Comparison of ENCODE assay signal across 9 mouse cellular contexts in genomic region chr17:36167306-36168038, GRCm38 (mm10). TPM values are rescaled to one million over a fixed set of nuclear protein-coding genes. Genes with fewer than 3 reads are reported as not detected.
DNase-seq lines count a peak whose midpoint lies in the region; ATAC-seq and TF ChIP-seq lines count a peak whose summit lies in the region.
"Had no signal": no experiment of that assay in that cellular context is flagged by ENCODE, and none has a peak within 500 bp of the region (broad histone marks: within the 10 kb centered on the region; RNA-seq: fewer than 3 reads in every experiment).

No protein-coding gene starts in this region.

- peak overlapping the region; percentile 49 for H3K4me2 ChIP-seq in embryonic facial prominence, embryonic 14.5 days (ENCODE audit: low read depth, low read length)
- peak overlapping the region; percentile 66 for H3K4me2 ChIP-seq in intestine, embryonic 15.5 days (replicated peaks)
- peak overlapping the region; percentile 41 for H3K4me2 ChIP-seq in midbrain, embryonic 12.5 days (replicated peaks)

- TF ChIP-seq POLR2A in heart, adult 2 months (IDR thresholded peaks at IDR 0.05; ENCODE audit: insufficient read depth, low read depth, low read length) = no peak

- no peak overlapping the region for H3K27ac ChIP-seq in heart, adult 2 months
- no peak overlapping the region for H3K27ac ChIP-seq in embryonic facial prominence, embryonic 14.5 days (replicated peaks; ENCODE audit: low read depth, low read length)
- no peak overlapping the region for H3K27ac ChIP-seq in intestine, embryonic 15.5 days
- no peak overlapping the region for H3K27ac ChIP-seq in midbrain, embryonic 12.5 days (replicated peaks)

- ATAC-seq in embryonic facial prominence, embryonic 14.5 days (ENCODE audit: low read depth) = no peak
- peak; percentile 79 for ATAC-seq in intestine, embryonic 15.5 days
- ATAC-seq in midbrain, embryonic 12.5 days (ENCODE audit: low FRiP score, low read depth) = no peak

- H3K4me1 ChIP-seq in heart, adult 2 months (ENCODE audit: control insufficient read depth, insufficient read depth, low read length) = no peaks in the 10 kb centered on the region
- H3K4me1 ChIP-seq in embryonic facial prominence, embryonic 14.5 days (ENCODE audit: control insufficient read depth, insufficient read depth, low read length) = no peaks in the 10 kb centered on the region
- H3K4me1 ChIP-seq in intestine, embryonic 15.5 days (replicated peaks) = 0 out of 2 replicates have a peak, but pooled peaks cover 5% of the 10 kb centered on the region
- no peaks in the 10 kb centered on the region for H3K4me1 ChIP-seq in midbrain, embryonic 12.5 days

- H3K36me3 ChIP-seq in heart, adult 2 months (ENCODE audit: control insufficient read depth, insufficient read depth, low read length) = no peaks in the 10 kb centered on the region
- H3K36me3 ChIP-seq in embryonic facial prominence, embryonic 14.5 days (ENCODE audit: control insufficient read depth, insufficient read depth, low read length) = no peaks in the 10 kb centered on the region
- no peaks in the 10 kb centered on the region for H3K36me3 ChIP-seq in intestine, embryonic 15.5 days
- H3K36me3 ChIP-seq in midbrain, embryonic 12.5 days = no peaks in the 10 kb centered on the region

- H3K79me2 ChIP-seq in heart, adult 2 months (replicated peaks; ENCODE audit: control insufficient read depth, insufficient read depth, low read length) = no peaks in the 10 kb centered on the region

- WGBS in heart, adult 2 months = 2% methylated on average over 51 of the region's 51 CpGs
- 1% methylated on average over 27 of the region's 51 CpGs for WGBS in embryonic facial prominence, embryonic 14.5 days
- 2% methylated on average over 48 of the region's 51 CpGs for WGBS in intestine, embryonic 15.5 days
- WGBS in midbrain, embryonic 12.5 days = under 1% methylated on average over 51 of the region's 51 CpGs

- no peak for TF ChIP-seq EP300 in heart, adult 2 months (IDR thresholded peaks at IDR 0.05; ENCODE audit: insufficient read depth, low read depth, low read length)

- H3K9me3 ChIP-seq in embryonic facial prominence, embryonic 14.5 days (ENCODE audit: control insufficient read depth, low read length) = no peaks in the 10 kb centered on the region
- no peaks in the 10 kb centered on the region for H3K9me3 ChIP-seq in intestine, embryonic 15.5 days
- H3K9me3 ChIP-seq in midbrain, embryonic 12.5 days = no peaks in the 10 kb centered on the region

- intact Hi-C loops in heart, adult 2 months (cut with DNase I) = no loop called here

- no peak for TF ChIP-seq CTCF in heart, adult 2 months (IDR thresholded peaks at IDR 0.05)

- DNase-seq in heart, adult 2 months = no peak
- no peak for DNase-seq in heart, adult 8-10 months (ENCODE audit: low spot score)
- DNase-seq in embryonic facial prominence, embryonic 14.5 days (ENCODE audit: low spot score) = no peak
- DNase-seq in right cerebral cortex, postnatal 36 days (ENCODE audit: low spot score in 2 of 2) = no peak
- no peak for DNase-seq in layer of hippocampus, adult 9-10 months (ENCODE audit: low spot score)
- no peak for DNase-seq in gastrocnemius, postnatal 4 days (ENCODE audit: low spot score in 2 of 2)

- peak overlapping the region; percentile 54; the same call in 1 of the 2 replicates for H3K9ac ChIP-seq in heart, adult 2 months (ENCODE audit: low read depth, low read length)
- no peak overlapping the region for H3K9ac ChIP-seq in embryonic facial prominence, embryonic 14.5 days (ENCODE audit: low read depth, low read length)
- peak overlapping the region; percentile 20; the same call in 1 of the 2 replicates for H3K9ac ChIP-seq in intestine, embryonic 15.5 days
- H3K9ac ChIP-seq in midbrain, embryonic 12.5 days (replicated peaks) = no peak overlapping the region

- peaks cover 15% of the 10 kb centered on the region for H3K27me3 ChIP-seq in heart, adult 2 months (ENCODE audit: control insufficient read depth, insufficient read depth, low read length)
- peaks cover 67% of the 10 kb centered on the region for H3K27me3 ChIP-seq in embryonic facial prominence, embryonic 14.5 days (replicated peaks; ENCODE audit: control insufficient read depth, insufficient read depth, low read length)
- H3K27me3 ChIP-seq in intestine, embryonic 15.5 days (replicated peaks) = peaks cover 57% of the 10 kb centered on the region
- peaks cover 77% of the 10 kb centered on the region for H3K27me3 ChIP-seq in midbrain, embryonic 12.5 days

- H3K4me3 ChIP-seq in heart, adult 2 months = peak overlapping the region; percentile 40
- H3K4me3 ChIP-seq in embryonic facial prominence, embryonic 14.5 days (ENCODE audit: low read depth, low read length) = peak overlapping the region; percentile 38
- peak overlapping the region; percentile 44 for H3K4me3 ChIP-seq in intestine, embryonic 15.5 days (replicated peaks)
- H3K4me3 ChIP-seq in midbrain, embryonic 12.5 days = peak overlapping the region; percentile 25

RNA-seq across cellular contexts. Expression of gene Gm8909, which starts 0.9 kb away (rescaled TPM):
- under 1 TPM in 1 of 2 experiments, not detected in 1; 0.29 TPM for total RNA-seq in heart, adult 2 months (2021)
- polyA plus RNA-seq in heart, adult 2 months (2012; rRNA removed) = not detected in 2 replicates
- not detected for total RNA-seq in heart, adult 8-10 months (2022)
- not detected in 2 replicates for polyA plus RNA-seq in embryonic facial prominence, embryonic 14.5 days (2014; fragmentation: Nextera tagmentation; extraction: Ambion mirVana)
- polyA plus RNA-seq in intestine, embryonic 15.5 days (2015; fragmentation: Nextera tagmentation; extraction: Ambion mirVana) = 1.2 and 2.2 TPM in 2 replicates
- polyA plus RNA-seq in midbrain, embryonic 12.5 days (2016; fragmentation: Nextera tagmentation; extraction: Ambion mirVana) = not detected in 2 replicates
- total RNA-seq in gastrocnemius, postnatal 4 days (2021) = not detected
- total RNA-seq: ES-E14 had no signal

RNA-seq across cellular contexts. Expression of gene H2-T3, which starts 22.6 kb away (rescaled TPM):
- total RNA-seq in heart, adult 2 months (2021) = not detected
- not detected in 2 replicates for polyA plus RNA-seq in heart, adult 2 months (2012; rRNA removed)
- total RNA-seq in heart, adult 8-10 months (2022) = not detected
- polyA plus RNA-seq in embryonic facial prominence, embryonic 14.5 days (2014; fragmentation: Nextera tagmentation; extraction: Ambion mirVana) = not detected in 2 replicates
- 24.3 and 30.1 TPM in 2 replicates for polyA plus RNA-seq in intestine, embryonic 15.5 days (2015; fragmentation: Nextera tagmentation; extraction: Ambion mirVana)
- polyA plus RNA-seq in midbrain, embryonic 12.5 days (2016; fragmentation: Nextera tagmentation; extraction: Ambion mirVana) = not detected in 2 replicates
- total RNA-seq in gastrocnemius, postnatal 4 days (2021) = under 1 TPM; 0.18 to 0.27 TPM

RNA-seq across cellular contexts. Expression of gene Gm7030, which starts 38.2 kb away (rescaled TPM):
- total RNA-seq in heart, adult 2 months (2021) = not detected
- not detected in 2 replicates for polyA plus RNA-seq in heart, adult 2 months (2012; rRNA removed)
- under 1 TPM in 2 of 4 experiments, not detected in 2; 0.34 to 0.38 TPM for total RNA-seq in heart, adult 8-10 months (2022)
- polyA plus RNA-seq in embryonic facial prominence, embryonic 14.5 days (2014; fragmentation: Nextera tagmentation; extraction: Ambion mirVana) = not detected in 2 replicates
- 1.4 and 1.5 TPM in 2 replicates for polyA plus RNA-seq in intestine, embryonic 15.5 days (2015; fragmentation: Nextera tagmentation; extraction: Ambion mirVana)
- polyA plus RNA-seq in midbrain, embryonic 12.5 days (2016; fragmentation: Nextera tagmentation; extraction: Ambion mirVana) = not detected in 2 replicates
- total RNA-seq in gastrocnemius, postnatal 4 days (2021) = not detected
- total RNA-seq: ES-E14 had no signal

RNA-seq across cellular contexts. Expression of gene Gm19684, which starts 46.0 kb away (rescaled TPM):
- total RNA-seq in heart, adult 2 months (2021) = under 1 TPM in 1 of 2 experiments, not detected in 1; 0.23 TPM
- 0.16 and 0.41 TPM in 2 replicates for polyA plus RNA-seq in heart, adult 2 months (2012; rRNA removed)
- total RNA-seq in heart, adult 8-10 months (2022) = under 1 TPM in 3 of 4 experiments, not detected in 1; 0.19 to 0.26 (median 0.25) TPM
- not detected in 2 replicates for polyA plus RNA-seq in embryonic facial prominence, embryonic 14.5 days (2014; fragmentation: Nextera tagmentation; extraction: Ambion mirVana)
- polyA plus RNA-seq in intestine, embryonic 15.5 days (2015; fragmentation: Nextera tagmentation; extraction: Ambion mirVana) = 0.11 TPM in 2 replicates
- polyA plus RNA-seq in midbrain, embryonic 12.5 days (2016; fragmentation: Nextera tagmentation; extraction: Ambion mirVana) = not detected in 2 replicates
- total RNA-seq in gastrocnemius, postnatal 4 days (2021) = not detected
- total RNA-seq: ES-E14 had no signal

Comparison
In these comparisons a context has a peak if more than half of its experiments do, and no peak if none do; other contexts are left out.
1. H3K9ac ChIP-seq: peak in heart, adult 2 months (single experiment) and intestine, embryonic 15.5 days (single experiment); none in embryonic facial prominence, embryonic 14.5 days (single experiment) and midbrain, embryonic 12.5 days (single experiment).
2. RNA of gene H2-T3, which starts 22.6 kb away (polyA plus RNA-seq): 24.3 to 30.1 TPM in intestine, embryonic 15.5 days; not detected in heart, adult 2 months, not detected in embryonic facial prominence, embryonic 14.5 days and not detected in midbrain, embryonic 12.5 days; every median in the first group is over 10 times any median in the second.
3. Peak in every context shown above with its lines, with median percentiles within 50 percentile points of each other: H3K4me3 ChIP-seq and H3K4me2 ChIP-seq.